Mouse (Mus musculus) CH12.LX (cell line): ENCODE results near the gene Ctnnd2.

Experiments used
- BHLHE40 ChIP-seq: IDR thresholded peaks from 2 replicates; pipeline ENCODE4 v1.6.1; 2011; ENCODE audit warnings: mild to moderate bottlenecking, low read depth, low read length, improper control_type of control experiment
- CTCF ChIP-seq, 2 experiments: IDR thresholded peaks in 1 of 2; conservative IDR thresholded peaks in 1 of 2; 2 replicates each; pipeline ENCODE4 v1.5.1; 2011 to 2012; ENCODE audit warnings: low read depth in 2 of 2, low read length in 2 of 2, improper control_type of control experiment in 1 of 2, inconsistent platforms in 1 of 2, mild to moderate bottlenecking in 1 of 2, moderate library complexity in 1 of 2
- E2F4 ChIP-seq: IDR thresholded peaks from 2 replicates; pipeline ENCODE4 v1.6.1; 2011; ENCODE audit warnings: low read depth, low read length, improper control_type of control experiment; ENCODE audit not compliant: insufficient replicate concordance
- ELF1 ChIP-seq: IDR thresholded peaks from 2 replicates; pipeline ENCODE4 v1.6.1; 2014; ENCODE audit warnings: low read depth, mild to moderate bottlenecking, inconsistent platforms, low read length, improper control_type of control experiment
- EP300 ChIP-seq: IDR thresholded peaks from 2 replicates; pipeline ENCODE4 v1.6.1; 2011; ENCODE audit warnings: low read length, improper control_type of control experiment
- NRF1 ChIP-seq: IDR thresholded peaks from 2 replicates; pipeline ENCODE4 v1.6.1; 2014; ENCODE audit warnings: low read depth, mild to moderate bottlenecking, inconsistent platforms, low read length, improper control_type of control experiment, moderate library complexity
- POLR2A ChIP-seq: IDR thresholded peaks from 2 replicates; pipeline ENCODE4 v1.6.1; 2011; ENCODE audit warnings: low read depth, mild to moderate bottlenecking, improper control_type of control experiment, low read length
- POLR2AphosphoS2 ChIP-seq: IDR thresholded peaks from 2 replicates; pipeline ENCODE4 v1.6.1; 2011; ENCODE audit warnings: low read depth, low read length, improper control_type of control experiment
- RAD21 ChIP-seq: IDR thresholded peaks from 2 replicates; pipeline ENCODE4 v1.6.1; 2011; ENCODE audit warnings: low read depth, mild to moderate bottlenecking, low read length, improper control_type of control experiment, moderate library complexity
- SMC3 ChIP-seq: IDR thresholded peaks from 2 replicates; pipeline ENCODE4 v1.6.1; 2011; ENCODE audit warnings: low read depth, low read length, improper control_type of control experiment
- TBP ChIP-seq: conservative IDR thresholded peaks from 2 replicates; pipeline ENCODE4 v1.6.1; 2011; ENCODE audit warnings: low read depth, low read length, improper control_type of control experiment

- TF ChIP-seq POLR2A (no peak), CTCF (conservative IDR thresholded peaks at IDR 0.05 in 1 of 2, IDR thresholded peaks at IDR 0.05 in 1 of 2; ENCODE audit: low read depth in 2 of 2, low read length in 2 of 2) (no peak), RAD21 (no peak), ELF1 (no peak), BHLHE40 (no peak), EP300 (no peak), SMC3 (no peak), POLR2AphosphoS2 (no peak), TBP (no peak), NRF1 (no peak), E2F4 (no peak)
These were observed 836.2 kb downstream of the Ctnnd2 start for GRCm38 (mm10) chr15:31008594-31008993.
